ENCODE assay signal across 14 mouse cellular contexts in the genomic region with DNA sequence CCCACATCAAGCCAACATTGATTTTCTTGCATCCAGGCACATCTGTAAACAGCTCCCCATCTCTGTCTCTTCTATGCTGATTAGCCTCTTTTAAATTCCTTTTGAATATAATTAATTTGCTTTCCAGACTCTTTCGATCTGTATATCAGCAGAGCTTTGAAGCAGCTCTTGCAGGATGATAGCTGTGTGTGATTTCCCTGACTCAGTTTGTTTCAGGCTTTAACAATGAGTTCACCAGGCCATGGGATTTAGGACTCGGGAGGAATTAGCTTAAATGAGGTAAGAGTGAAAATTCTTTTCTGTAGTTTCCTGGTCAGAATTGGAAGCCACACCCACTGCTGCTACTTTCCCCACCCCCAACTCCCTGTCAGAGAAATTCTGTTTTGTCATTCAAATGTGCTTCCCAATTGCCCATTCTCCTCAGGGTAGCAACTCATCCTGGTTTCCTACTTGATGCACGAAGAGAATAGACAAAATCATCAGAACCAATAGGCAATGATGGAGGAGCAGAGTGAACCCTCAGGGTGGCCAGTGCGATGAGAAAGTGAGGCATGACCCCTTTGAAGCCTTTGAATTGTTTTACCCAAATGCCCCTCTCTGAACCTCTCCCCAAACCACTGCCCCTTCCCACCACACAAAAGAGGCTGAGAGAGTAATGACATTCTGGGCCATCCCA.
DNase-seq lines count a peak whose midpoint lies in the region; ATAC-seq and TF ChIP-seq lines count a peak whose summit lies in the region.
"Had no signal": no experiment of that assay in that cellular context is flagged by ENCODE, and none has a peak within 500 bp of the region (broad histone marks: within the 10 kb centered on the region; RNA-seq: fewer than 3 reads in every experiment).

No protein-coding gene starts in this region.

- H3K4me3 ChIP-seq in forebrain, embryonic 16.5 days (replicated peaks; ENCODE audit: low read length): no peak overlapping the region
- no peak overlapping the region for H3K4me3 ChIP-seq in midbrain, embryonic 11.5 days (ENCODE audit: low read depth, low read length)
- no peak overlapping the region for H3K4me3 ChIP-seq in neural tube, embryonic 15.5 days (replicated peaks)
- H3K4me3 ChIP-seq in stomach, postnatal 0 days (ENCODE audit: low read depth, low read length): no peak overlapping the region
- H3K4me3 ChIP-seq: left cerebral cortex, adult 2 months; lung, embryonic 15.5 days had no signal

- H3K27me3 ChIP-seq in forebrain, embryonic 16.5 days (replicated peaks; ENCODE audit: control insufficient read depth, insufficient read depth, low read length): no peaks in the 10 kb centered on the region
- no peaks in the 10 kb centered on the region for H3K27me3 ChIP-seq in midbrain, embryonic 11.5 days (ENCODE audit: control insufficient read depth, insufficient read depth, low read length)
- no peaks in the 10 kb centered on the region for H3K27me3 ChIP-seq in neural tube, embryonic 15.5 days (replicated peaks)
- H3K27me3 ChIP-seq in stomach, postnatal 0 days (ENCODE audit: control insufficient read depth, insufficient read depth, low read length): no peaks in the 10 kb centered on the region
- H3K27me3 ChIP-seq: lung, embryonic 15.5 days had no signal

- peaks cover 21% of the 10 kb centered on the region for H3K4me1 ChIP-seq in forebrain, embryonic 16.5 days (replicated peaks; ENCODE audit: control insufficient read depth, insufficient read depth, low read length)
- peaks cover 14% of the 10 kb centered on the region for H3K4me1 ChIP-seq in midbrain, embryonic 11.5 days (ENCODE audit: control insufficient read depth, insufficient read depth, low read length)
- peaks cover 14% of the 10 kb centered on the region for H3K4me1 ChIP-seq in neural tube, embryonic 15.5 days
- no peaks in the 10 kb centered on the region; the same call in 1 of the 2 replicates for H3K4me1 ChIP-seq in stomach, postnatal 0 days (replicated peaks; ENCODE audit: control insufficient read depth, insufficient read depth)
- H3K4me1 ChIP-seq: lung, embryonic 15.5 days had no signal

- no peak for TF ChIP-seq EP300 in stomach, postnatal 0 days (optimal IDR thresholded peaks at IDR 0.05)

- no peak for TF ChIP-seq CTCF in stomach, postnatal 0 days (IDR thresholded peaks at IDR 0.05; ENCODE audit: low read depth)

- 4% methylated on average over 4 of the region's 4 CpGs for WGBS in forebrain, embryonic 16.5 days
- WGBS in midbrain, embryonic 11.5 days: 7% methylated on average over 4 of the region's 4 CpGs
- 12% methylated on average over 4 of the region's 4 CpGs for WGBS in neural tube, embryonic 15.5 days
- WGBS in stomach, postnatal 0 days: 47% methylated on average over 4 of the region's 4 CpGs

- 0 out of 2 replicates have a peak overlapping the region, but pooled peaks have one; percentile 6 for H3K27ac ChIP-seq in forebrain, embryonic 16.5 days (ENCODE audit: low read length)
- H3K27ac ChIP-seq in midbrain, embryonic 11.5 days (ENCODE audit: low read depth, low read length): peak overlapping the region; percentile 47
- H3K27ac ChIP-seq in neural tube, embryonic 15.5 days (replicated peaks): peak overlapping the region; percentile 33; the same call in 1 of the 2 replicates
- H3K27ac ChIP-seq in stomach, postnatal 0 days (replicated peaks): no peak overlapping the region
- H3K27ac ChIP-seq: left cerebral cortex, adult 2 months; lung, embryonic 15.5 days had no signal

- no peaks in the 10 kb centered on the region for H3K9me3 ChIP-seq in forebrain, embryonic 16.5 days (ENCODE audit: control insufficient read depth, low read length)
- no peaks in the 10 kb centered on the region for H3K9me3 ChIP-seq in midbrain, embryonic 11.5 days (ENCODE audit: control insufficient read depth, low read length)
- H3K9me3 ChIP-seq in neural tube, embryonic 15.5 days (replicated peaks): no peaks in the 10 kb centered on the region
- no peaks in the 10 kb centered on the region for H3K9me3 ChIP-seq in stomach, postnatal 0 days (ENCODE audit: control insufficient read depth, low read length)
- H3K9me3 ChIP-seq: lung, embryonic 15.5 days had no signal

- peak; percentile 74 for ATAC-seq in forebrain, embryonic 16.5 days
- peak; percentile 85 for ATAC-seq in midbrain, embryonic 11.5 days (ENCODE audit: low FRiP score)
- peak; percentile 28; the same call in 1 of the 2 replicates for ATAC-seq in neural tube, embryonic 15.5 days (ENCODE audit: low FRiP score)
- no peak for ATAC-seq in stomach, postnatal 0 days (ENCODE audit: low FRiP score, low TSS enrichment)

- H3K4me2 ChIP-seq in forebrain, embryonic 16.5 days (ENCODE audit: low read length): no peak overlapping the region; the same call in 1 of the 2 replicates
- H3K4me2 ChIP-seq in midbrain, embryonic 11.5 days: peak overlapping the region; percentile 37
- no peak overlapping the region for H3K4me2 ChIP-seq in neural tube, embryonic 15.5 days
- no peak overlapping the region for H3K4me2 ChIP-seq in stomach, postnatal 0 days (replicated peaks; ENCODE audit: low read depth)
- H3K4me2 ChIP-seq: lung, embryonic 15.5 days had no signal

- DNase-seq in embryo, embryonic 10.5 days (ENCODE audit: low spot score): peak; percentile 76
- DNase-seq in midbrain, embryonic 11.5 days (ENCODE audit: low spot score, missing footprints): peak; percentile 94
- DNase-seq in kidney, adult 9 months: no peak
- DNase-seq in natural killer cell, adult 2 months (ENCODE audit: low spot score in 2 of 2): no peak
- no peak for DNase-seq in stomach, postnatal 0 days (ENCODE audit: low spot score)
- no peak for DNase-seq in B cell, adult 2 months
- DNase-seq: heart, adult 18-20 months; heart, postnatal 36 days; kidney, postnatal 10 days; liver had no signal

- no peak overlapping the region for H3K9ac ChIP-seq in forebrain, embryonic 16.5 days (replicated peaks; ENCODE audit: low read depth, low read length)
- no peak overlapping the region for H3K9ac ChIP-seq in midbrain, embryonic 11.5 days (ENCODE audit: low read length)
- H3K9ac ChIP-seq in neural tube, embryonic 15.5 days (replicated peaks): no peak overlapping the region
- H3K9ac ChIP-seq in stomach, postnatal 0 days (ENCODE audit: low read length): no peak overlapping the region
- H3K9ac ChIP-seq: lung, embryonic 15.5 days had no signal

- no peaks in the 10 kb centered on the region for H3K36me3 ChIP-seq in forebrain, embryonic 16.5 days (ENCODE audit: control insufficient read depth, insufficient read depth)
- H3K36me3 ChIP-seq in midbrain, embryonic 11.5 days (ENCODE audit: control insufficient read depth, insufficient read depth, low read length): no peaks in the 10 kb centered on the region
- H3K36me3 ChIP-seq in neural tube, embryonic 15.5 days: no peaks in the 10 kb centered on the region
- H3K36me3 ChIP-seq in stomach, postnatal 0 days (ENCODE audit: control insufficient read depth, insufficient read depth, low read length): no peaks in the 10 kb centered on the region
- H3K36me3 ChIP-seq: lung, embryonic 15.5 days had no signal

Comparison
In these comparisons a context has a peak if more than half of its experiments do, and no peak if none do; other contexts are left out.
1. DNase-seq: peak in embryo, embryonic 10.5 days (single experiment) and midbrain, embryonic 11.5 days (single experiment); none in kidney, adult 9 months (single experiment), natural killer cell, adult 2 months (0 of 2), stomach, postnatal 0 days (single experiment) and B cell, adult 2 months (0 of 2).